Mouse (Mus musculus) hindbrain, postnatal 0 days (tissue): ENCODE measurements around the gene Acap2. TPM values are rescaled to one million over a fixed set of nuclear protein-coding genes. Genes with fewer than 3 reads are reported as not detected.
A peak's percentile ranks its signal among the peaks of the same experiment; 100 is the strongest.

Source experiments
- ATAC-seq: fragments of 200-750 bp; cut with Nextera tagmentation; 2 replicates; pipeline ENCODE4 v1.8.0; 2017; ENCODE audit warnings: mild to moderate bottlenecking, moderate TSS enrichment, moderate library complexity
- DNase-seq: peaks from one replicate; pipeline ENCODE4 v3.0.0-alpha.2; 2015; ENCODE audit warnings: low spot score
- H3K27ac ChIP-seq: fragments of 300-500 bp; sonication (generic); 2 replicates; pipeline ENCODE4 v1.5.1; 2014; ENCODE audit warnings: mild to moderate bottlenecking
- H3K27me3 ChIP-seq: fragments of 300-500 bp; sonication (generic); 2 replicates; pipeline ENCODE4 v1.6.1; 2014; ENCODE audit warnings: low read length, mixed read lengths; ENCODE audit not compliant: insufficient read depth
- H3K36me3 ChIP-seq: fragments of 300-500 bp; sonication (generic); 2 replicates; pipeline ENCODE4 v1.6.1; 2014; ENCODE audit warnings: low read length, mixed read lengths; ENCODE audit not compliant: insufficient read depth
- H3K4me1 ChIP-seq: fragments of 300-500 bp; sonication (generic); 2 replicates; pipeline ENCODE4 v1.6.1; 2014; ENCODE audit warnings: antibody characterized with exemption, low read length, mixed read lengths; ENCODE audit not compliant: insufficient read depth
- H3K4me2 ChIP-seq: fragments of 300-500 bp; sonication (generic); 2 replicates; pipeline ENCODE4 v1.6.1; 2014; ENCODE audit warnings: low read depth, mild to moderate bottlenecking, low read length, moderate library complexity, mixed read lengths
- H3K4me3 ChIP-seq: fragments of 300-500 bp; sonication (generic); 2 replicates; pipeline ENCODE4 v1.5.1; 2014; ENCODE audit warnings: low read length
- H3K9ac ChIP-seq: fragments of 300-500 bp; sonication (generic); replicated peaks from 2 replicates; pipeline ENCODE4 v1.6.1; 2014; ENCODE audit warnings: mild to moderate bottlenecking, low read length, moderate library complexity, mixed read lengths
- H3K9me3 ChIP-seq: fragments of 300-500 bp; sonication (generic); 2 replicates; pipeline ENCODE4 v1.6.1; 2016; ENCODE audit warnings: low read length, mixed read lengths
- CTCF ChIP-seq: IDR thresholded peaks from 2 replicates; pipeline ENCODE4 v1.5.1; 2016; ENCODE audit warnings: antibody characterized with exemption, control low read depth, low read depth
- WGBS: fragments of 180-500 bp; shearing (Covaris S2); extraction: QIAGEN DNeasy Blood & Tissue Kit; methylation state at CpG from one replicate; pipeline ENCODE4 v1.1.7; 2014; 5-methylcytosine and 5-hydroxymethylcytosine counted together
- polyA plus RNA-seq: library from polyadenylated mRNA; unstranded; fragments of >200 nt; fragmentation: Nextera tagmentation; extraction: Ambion mirVana; gene quantifications from 2 replicates; pipeline ENCODE4 v1.2.1, GENCODE M21; 2015
- total RNA-seq: library from RNA; depleted of rRNA; stranded (reverse); fragments of >200 nt; gene quantifications from 2 replicates; pipeline ENCODE4 v1.2.3, GENCODE M21; 2014

Gene Acap2
- total and polyA plus RNA-seq, 2 experiments from 2014 or later: 12.3 to 22.3 TPM

- Histone ChIP-seq H3K9ac (no peak overlapping the region), H3K27me3 (no peaks in the 10 kb centered on the region), H3K4me1 (no peaks in the 10 kb centered on the region), H3K27ac (no peak overlapping the region), H3K4me3 (no peak overlapping the region), H3K36me3 (no peaks in the 10 kb centered on the region), H3K9me3 (no peaks in the 10 kb centered on the region), H3K4me2 (no peak overlapping the region)
- ATAC-seq (no peak), DNase-seq (no peak)
- TF ChIP-seq CTCF: no peak
- 83% methylated on average over 5 of the region's 5 CpGs for WGBS
Measured at GRCm38 (mm10) chr16:31209911-31210310, 8.9 kb upstream of the Acap2 start.

DNA sequence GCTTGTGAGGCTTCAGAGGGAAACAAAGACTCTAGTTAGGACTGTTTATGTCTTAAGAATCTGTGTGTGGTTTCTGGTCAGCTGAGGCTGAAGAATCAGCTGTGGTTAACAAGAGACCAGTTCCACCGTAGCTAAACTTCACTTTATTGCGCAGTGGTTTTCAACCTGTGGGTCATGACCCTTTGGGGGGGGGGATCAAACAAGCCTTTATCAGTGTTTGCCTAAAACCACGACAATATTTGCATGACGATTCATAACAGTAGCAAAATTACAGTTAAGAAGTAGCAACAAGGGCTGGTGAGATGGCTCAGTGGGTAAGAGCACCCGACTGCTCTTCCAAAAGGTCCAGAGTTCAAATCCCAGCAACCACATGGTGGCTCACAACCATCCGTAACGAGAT is 4.7 kb upstream of the Acap2 start:
- WGBS: 92% methylated on average over 5 of the region's 7 CpGs
- no peak overlapping the region for H3K9ac ChIP-seq
- no peak overlapping the region for H3K4me2 ChIP-seq
- H3K36me3 ChIP-seq: no peaks in the 10 kb centered on the region
- H3K4me3 ChIP-seq: no peak overlapping the region
- H3K9me3 ChIP-seq: no peaks in the 10 kb centered on the region
- no peaks in the 10 kb centered on the region for H3K27me3 ChIP-seq
- ATAC-seq: no peak
- DNase-seq: no peak
- H3K27ac ChIP-seq: no peak overlapping the region
- no peak for TF ChIP-seq CTCF
- H3K4me1 ChIP-seq: no peaks in the 10 kb centered on the region

DNA sequence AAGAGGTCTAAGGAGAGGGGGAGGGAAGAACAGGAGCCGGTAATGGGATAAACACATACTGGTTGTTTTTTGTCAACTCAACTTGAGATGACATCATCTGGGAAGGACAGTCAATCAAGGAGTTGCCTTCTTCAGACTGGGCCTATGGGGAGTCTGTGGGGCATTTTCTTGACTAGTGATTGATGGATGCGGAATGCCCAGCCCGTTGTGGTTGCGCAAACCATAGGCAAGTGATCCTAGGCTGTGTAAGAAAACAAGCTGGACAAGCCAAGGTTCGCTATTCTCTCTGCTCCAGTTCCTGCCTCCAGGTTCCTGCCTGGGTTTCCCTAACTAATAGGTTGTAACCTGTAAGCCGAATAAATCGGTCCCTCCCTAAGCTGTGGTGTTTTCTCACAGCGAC is 4.1 kb upstream of the Acap2 start:
- Histone ChIP-seq H3K4me2 (no peak overlapping the region), H3K4me1 (no peaks in the 10 kb centered on the region), H3K27ac (no peak overlapping the region), H3K27me3 (no peaks in the 10 kb centered on the region), H3K9ac (no peak overlapping the region), H3K36me3 (no peaks in the 10 kb centered on the region), H3K9me3 (no peaks in the 10 kb centered on the region), H3K4me3 (no peak overlapping the region)
- DNase-seq (no peak), ATAC-seq (no peak)
- TF ChIP-seq CTCF: no peak
- 90% methylated on average over 8 of the region's 8 CpGs for WGBS

DNA sequence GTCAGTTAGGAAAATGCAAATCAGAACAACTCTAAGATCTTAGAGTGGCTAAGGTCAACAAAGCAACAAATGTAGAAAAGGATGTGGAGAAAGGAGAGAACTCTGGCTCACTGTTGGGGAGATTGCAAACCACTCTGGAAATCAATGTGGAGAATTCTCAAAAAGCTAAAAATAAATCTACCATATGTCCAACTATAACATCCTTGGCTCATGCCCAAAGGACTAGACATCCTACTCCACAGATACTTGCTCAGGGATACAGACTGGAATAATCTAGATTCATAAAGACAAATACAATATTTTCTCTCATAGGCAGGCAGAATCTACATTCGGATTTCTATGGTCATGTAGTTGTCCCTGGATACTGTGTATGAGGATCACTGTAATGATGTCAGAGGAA is 3.2 kb upstream of the Acap2 start:
- TF ChIP-seq CTCF: no peak
- H3K36me3 ChIP-seq: no peaks in the 10 kb centered on the region
- H3K4me3 ChIP-seq: no peak overlapping the region
- no peak overlapping the region for H3K9ac ChIP-seq
- no peaks in the 10 kb centered on the region for H3K27me3 ChIP-seq
- ATAC-seq: no peak
- no peaks in the 10 kb centered on the region for H3K9me3 ChIP-seq
- no peak overlapping the region for H3K27ac ChIP-seq
- peaks cover 4% of the 10 kb centered on the region for H3K4me1 ChIP-seq
- WGBS: 67% methylated on average over 1 of the region's 1 CpGs
- no peak overlapping the region for H3K4me2 ChIP-seq
- DNase-seq: no peak

DNA sequence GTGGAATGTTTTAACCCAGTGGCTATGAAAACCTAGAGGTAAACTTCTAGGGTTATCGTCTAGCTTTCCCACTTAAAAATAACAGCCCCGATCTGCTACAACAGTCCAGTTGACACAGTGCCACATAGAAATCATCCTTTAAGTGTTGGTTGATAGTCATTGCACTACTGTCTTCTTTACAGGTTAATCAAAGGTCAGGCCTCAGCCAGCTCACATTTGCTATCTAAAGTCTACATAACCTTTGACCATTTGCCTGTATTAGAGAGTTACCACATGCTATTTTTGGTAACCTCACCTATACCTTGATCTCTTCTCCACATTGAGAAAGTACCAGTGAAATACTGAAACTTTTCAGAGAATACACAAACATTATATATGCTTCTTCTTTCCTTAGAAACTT is 659 bp upstream of the Acap2 start:
- TF ChIP-seq CTCF: no peak
- Histone ChIP-seq H3K4me1 (peaks cover 4% of the 10 kb centered on the region), H3K9me3 (no peaks in the 10 kb centered on the region), H3K9ac (no peak overlapping the region), H3K4me3 (no peak overlapping the region), H3K4me2 (peak overlapping the region; percentile 70), H3K36me3 (no peaks in the 10 kb centered on the region), H3K27me3 (no peaks in the 10 kb centered on the region), H3K27ac (peak overlapping the region; percentile 97)
- no peak for ATAC-seq
- 80% methylated on average over 2 of the region's 2 CpGs for WGBS
- DNase-seq: no peak

DNA sequence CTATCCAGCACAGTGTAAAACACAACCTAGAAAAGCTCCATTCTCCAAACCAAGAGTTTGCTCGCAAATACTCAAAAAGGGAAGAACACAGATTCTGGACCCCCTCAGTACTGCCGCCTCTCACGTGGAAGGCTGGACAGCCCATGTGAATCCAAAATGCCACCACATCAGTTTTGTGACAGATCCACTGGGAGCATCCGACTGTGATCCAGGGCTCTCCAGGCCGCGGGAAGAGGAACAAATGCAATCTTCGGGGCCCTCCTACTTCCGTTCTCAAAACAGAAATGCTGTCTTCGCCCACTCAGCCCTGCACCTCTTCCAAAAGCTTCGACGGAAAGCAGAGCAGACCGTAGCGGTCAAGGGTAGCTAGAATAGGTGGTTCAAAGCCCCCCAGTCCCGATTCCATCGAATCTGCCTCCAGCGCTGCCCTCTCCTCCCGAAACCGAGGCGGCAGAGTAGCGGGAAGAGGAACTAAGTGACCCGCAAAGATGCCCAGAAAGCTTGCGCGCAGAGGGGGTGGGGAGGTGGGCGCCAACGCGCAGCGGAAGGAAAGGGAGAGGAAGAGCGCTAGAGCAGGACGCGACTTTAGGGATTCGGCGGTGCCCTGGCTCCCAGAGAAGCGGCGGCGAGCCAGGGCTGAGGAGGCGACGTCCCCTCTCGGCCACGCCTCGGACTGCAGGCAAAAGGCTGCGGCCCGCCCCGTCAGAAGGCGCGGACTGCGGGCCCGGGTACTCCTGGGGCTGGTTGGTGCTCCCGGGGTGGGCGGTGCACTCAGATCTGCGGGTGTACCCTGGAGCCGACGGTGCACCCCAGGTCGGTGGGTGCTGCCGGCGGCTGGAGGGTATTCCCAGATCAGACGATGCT is 887 bp downstream of the Acap2 start:
- Histone ChIP-seq H3K27ac (peak overlapping the region; percentile 97), H3K9me3 (no peaks in the 10 kb centered on the region), H3K36me3 (no peaks in the 10 kb centered on the region), H3K9ac (peak overlapping the region; percentile 97), H3K4me1 (peaks cover 4% of the 10 kb centered on the region), H3K4me3 (peak overlapping the region; percentile 100), H3K4me2 (peak overlapping the region; percentile 70), H3K27me3 (no peaks in the 10 kb centered on the region)
- peak; percentile 24 for ATAC-seq
- TF ChIP-seq CTCF: peak; percentile 45
- peak; percentile 69 for DNase-seq
- under 1% methylated on average over 52 of the region's 56 CpGs for WGBS

DNA sequence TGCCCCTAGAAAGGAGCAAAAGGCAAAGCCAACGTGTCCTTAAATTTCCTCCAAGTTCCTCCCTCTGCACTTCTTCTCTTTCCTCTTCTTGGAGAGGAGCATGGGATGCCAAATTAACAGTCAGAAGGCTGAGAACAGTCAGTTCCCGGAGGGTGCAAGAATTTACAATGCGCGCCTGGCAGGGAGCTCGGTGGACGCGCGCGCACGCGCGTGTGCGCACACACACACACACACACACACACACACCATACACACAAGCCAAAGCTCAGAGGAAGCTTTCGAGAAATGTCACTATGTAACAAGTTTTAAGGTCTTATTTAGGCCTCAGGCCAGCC is 1.5 kb downstream of the Acap2 start:
- DNase-seq: peak; percentile 66
- Histone ChIP-seq H3K27ac (peak overlapping the region; percentile 97), H3K4me2 (peak overlapping the region; percentile 70), H3K9ac (peak overlapping the region; percentile 97; the same call in 1 of the 2 replicates), H3K36me3 (no peaks in the 10 kb centered on the region), H3K4me3 (peak overlapping the region; percentile 100), H3K9me3 (no peaks in the 10 kb centered on the region), H3K4me1 (peaks cover 4% of the 10 kb centered on the region), H3K27me3 (no peaks in the 10 kb centered on the region)
- no peak for ATAC-seq
- under 1% methylated on average over 14 of the region's 14 CpGs for WGBS
- TF ChIP-seq CTCF: no peak
